Comparison of ENCODE assay signal across 16 mouse cellular contexts in the genomic region with DNA sequence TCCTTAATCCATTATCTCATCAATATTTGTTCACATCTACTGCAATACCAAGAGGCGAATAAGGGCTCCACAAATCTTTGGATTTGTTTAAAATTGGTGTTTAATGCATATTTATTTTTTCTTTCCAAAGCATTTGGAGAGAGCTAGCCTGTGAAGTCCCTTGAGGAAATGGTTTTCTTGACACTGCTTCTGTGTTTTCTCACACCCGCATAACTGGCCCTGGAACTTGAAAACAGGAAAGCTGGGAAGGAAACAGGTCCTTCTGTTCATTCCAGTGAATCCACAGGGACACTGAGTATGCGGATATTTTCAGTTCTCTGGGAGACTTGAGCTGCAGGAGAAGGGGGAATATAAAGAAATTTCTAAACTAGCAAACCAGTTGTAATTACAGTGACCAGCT.
DNase-seq lines count a peak whose midpoint lies in the region; ATAC-seq and TF ChIP-seq lines count a peak whose summit lies in the region.
"Had no signal": no experiment of that assay in that cellular context is flagged by ENCODE, and none has a peak within 500 bp of the region (broad histone marks: within the 10 kb centered on the region; RNA-seq: fewer than 3 reads in every experiment).

No protein-coding gene starts in this region.

- H3K4me3 ChIP-seq in kidney, embryonic 14.5 days (ENCODE audit: low read length) = no peak overlapping the region
- no peak overlapping the region for H3K4me3 ChIP-seq in limb, embryonic 14.5 days (replicated peaks; ENCODE audit: low read length)
- no peak overlapping the region for H3K4me3 ChIP-seq in midbrain, postnatal 0 days (ENCODE audit: low read depth, low read length)
- H3K4me3 ChIP-seq: forebrain, embryonic 12.5 days; neural tube, embryonic 13.5 days had no signal

- H3K9me3 ChIP-seq in kidney, embryonic 14.5 days (ENCODE audit: control insufficient read depth, low read length) = no peaks in the 10 kb centered on the region
- H3K9me3 ChIP-seq in limb, embryonic 14.5 days (ENCODE audit: control insufficient read depth, low read length) = no peaks in the 10 kb centered on the region
- H3K9me3 ChIP-seq in midbrain, postnatal 0 days (ENCODE audit: low read length) = 0 out of 2 replicates have a peak, but pooled peaks cover 3% of the 10 kb centered on the region
- H3K9me3 ChIP-seq: forebrain, embryonic 12.5 days; neural tube, embryonic 13.5 days had no signal

- TF ChIP-seq CTCF in midbrain, postnatal 0 days (IDR thresholded peaks at IDR 0.05) = no peak

- H3K27me3 ChIP-seq in kidney, embryonic 14.5 days (ENCODE audit: control insufficient read depth, insufficient read depth, low read length) = no peaks in the 10 kb centered on the region
- no peaks in the 10 kb centered on the region for H3K27me3 ChIP-seq in limb, embryonic 14.5 days (ENCODE audit: control insufficient read depth, insufficient read depth, low read length)
- H3K27me3 ChIP-seq in midbrain, postnatal 0 days (ENCODE audit: insufficient read depth, low read length) = no peaks in the 10 kb centered on the region
- H3K27me3 ChIP-seq: CH12.LX; forebrain, embryonic 12.5 days; neural tube, embryonic 13.5 days had no signal

- no peaks in the 10 kb centered on the region for H3K36me3 ChIP-seq in kidney, embryonic 14.5 days (ENCODE audit: control insufficient read depth, insufficient read depth, low read length)
- no peaks in the 10 kb centered on the region for H3K36me3 ChIP-seq in limb, embryonic 14.5 days (ENCODE audit: control insufficient read depth, insufficient read depth, low read length)
- no peaks in the 10 kb centered on the region for H3K36me3 ChIP-seq in midbrain, postnatal 0 days (ENCODE audit: insufficient read depth, low read length)
- H3K36me3 ChIP-seq: forebrain, embryonic 12.5 days; neural tube, embryonic 13.5 days had no signal

- TF ChIP-seq POLR2A in limb, embryonic 14.5 days (IDR thresholded peaks at IDR 0.05; ENCODE audit: borderline replicate concordance, extremely low read depth, insufficient read depth, insufficient read length) = no peak

- H3K9ac ChIP-seq in kidney, embryonic 14.5 days (ENCODE audit: low read depth, low read length) = no peak overlapping the region
- no peak overlapping the region for H3K9ac ChIP-seq in limb, embryonic 14.5 days (ENCODE audit: low read depth, low read length, severe bottlenecking)
- no peak overlapping the region for H3K9ac ChIP-seq in midbrain, postnatal 0 days (replicated peaks; ENCODE audit: low read length, poor library complexity, severe bottlenecking)
- H3K9ac ChIP-seq: forebrain, embryonic 12.5 days; liver, embryonic 14.5 days; neural tube, embryonic 13.5 days had no signal

- H3K27ac ChIP-seq in kidney, embryonic 14.5 days (ENCODE audit: low read depth, low read length) = no peak overlapping the region
- H3K27ac ChIP-seq in limb, embryonic 14.5 days (replicated peaks; ENCODE audit: low read depth, low read length) = no peak overlapping the region
- no peak overlapping the region for H3K27ac ChIP-seq in midbrain, postnatal 0 days (ENCODE audit: low read depth, low read length)
- H3K27ac ChIP-seq: forebrain, embryonic 12.5 days; liver, embryonic 14.5 days; neural tube, embryonic 13.5 days had no signal

- WGBS in kidney, embryonic 14.5 days = 64% methylated on average over 3 of the region's 3 CpGs
- WGBS in limb, embryonic 14.5 days = 53% methylated on average over 3 of the region's 3 CpGs
- 69% methylated on average over 3 of the region's 3 CpGs for WGBS in midbrain, postnatal 0 days

- ATAC-seq in kidney, embryonic 14.5 days (ENCODE audit: low FRiP score, low TSS enrichment) = no peak
- ATAC-seq in limb, embryonic 14.5 days (ENCODE audit: low FRiP score, low read depth) = no peak
- no peak for ATAC-seq in midbrain, postnatal 0 days (ENCODE audit: low FRiP score)
- ATAC-seq: hindbrain, embryonic 16.5 days; midbrain, embryonic 16.5 days had no signal

- no peaks in the 10 kb centered on the region for H3K4me1 ChIP-seq in kidney, embryonic 14.5 days (ENCODE audit: control insufficient read depth, insufficient read depth, low read length)
- no peaks in the 10 kb centered on the region for H3K4me1 ChIP-seq in limb, embryonic 14.5 days (ENCODE audit: control insufficient read depth, insufficient read depth, low read length)
- H3K4me1 ChIP-seq in midbrain, postnatal 0 days (ENCODE audit: insufficient read depth, low read length) = no peaks in the 10 kb centered on the region
- H3K4me1 ChIP-seq: forebrain, embryonic 12.5 days; neural tube, embryonic 13.5 days had no signal

- no peak overlapping the region for H3K4me2 ChIP-seq in kidney, embryonic 14.5 days (replicated peaks; ENCODE audit: low read depth, low read length)
- H3K4me2 ChIP-seq in limb, embryonic 14.5 days (replicated peaks; ENCODE audit: low read depth, low read length, severe bottlenecking) = no peak overlapping the region
- H3K4me2 ChIP-seq in midbrain, postnatal 0 days (ENCODE audit: low read depth, low read length, poor library complexity, severe bottlenecking) = no peak overlapping the region
- H3K4me2 ChIP-seq: forebrain, embryonic 12.5 days; neural tube, embryonic 13.5 days had no signal

- peak; percentile 24 for DNase-seq in kidney, postnatal 14 days
- DNase-seq in embryo, embryonic 11 days = peak; percentile 50
- DNase-seq in heart, adult 8-10 months (ENCODE audit: low spot score) = peak; percentile 39
- peak; percentile 36 for DNase-seq in limb, embryonic 14.5 days (ENCODE audit: low spot score)
- no peak for DNase-seq in midbrain, postnatal 0 days (ENCODE audit: low spot score)
- DNase-seq in cerebellum, adult 11-12 months = no peak
- DNase-seq: adrenal gland, adult 2 months; gastrocnemius, postnatal 36 days; lung, postnatal 36 days had no signal

Comparison
In these comparisons a context has a peak if more than half of its experiments do, and no peak if none do; other contexts are left out.
1. DNase-seq: peak in kidney, postnatal 14 days (single experiment), embryo, embryonic 11 days (single experiment), heart, adult 8-10 months (single experiment) and limb, embryonic 14.5 days (single experiment); none in midbrain, postnatal 0 days (single experiment) and cerebellum, adult 11-12 months (single experiment).